Mouse (Mus musculus) heart, postnatal 0 days (tissue): Measurements from ENCODE around the gene 4833439L19Rik. TPM values are rescaled to one million over a fixed set of nuclear protein-coding genes. Genes with fewer than 3 reads are reported as not detected.

Experiments
- ATAC-seq: fragments of 200-750 bp; cut with Nextera tagmentation; 2 replicates; pipeline ENCODE4 v1.8.0; 2017; ENCODE audit warnings: low read depth, moderate number of reproducible peaks, moderate library complexity; ENCODE audit not compliant: insufficient read depth
- DNase-seq: peaks from one replicate; pipeline ENCODE4 v3.0.0-alpha.2; 2016; ENCODE audit warnings: low spot score
- H3K27ac ChIP-seq: fragments of 300-500 bp; sonication (generic); 2 replicates; pipeline ENCODE4 v1.5.1; 2014; ENCODE audit warnings: low read depth, mild to moderate bottlenecking
- H3K27me3 ChIP-seq: fragments of 300-500 bp; sonication (generic); 2 replicates; pipeline ENCODE4 v1.6.1; 2014; ENCODE audit warnings: low read length, mixed read lengths; ENCODE audit not compliant: control insufficient read depth, insufficient read depth
- H3K36me3 ChIP-seq: fragments of 300-500 bp; sonication (generic); replicated peaks from 2 replicates; pipeline ENCODE4 v1.6.1; 2014; ENCODE audit warnings: low read length, mixed read lengths; ENCODE audit not compliant: control insufficient read depth, insufficient read depth
- H3K4me1 ChIP-seq: fragments of 300-500 bp; sonication (generic); 2 replicates; pipeline ENCODE4 v1.6.1; 2014; ENCODE audit warnings: antibody characterized with exemption; ENCODE audit not compliant: control insufficient read depth, insufficient read depth
- H3K4me2 ChIP-seq: fragments of 300-500 bp; sonication (generic); 2 replicates; pipeline ENCODE4 v1.6.1; 2014; ENCODE audit warnings: low read depth, mild to moderate bottlenecking, low read length, moderate library complexity
- H3K4me3 ChIP-seq: fragments of 300-500 bp; sonication (generic); 2 replicates; pipeline ENCODE4 v1.5.1; 2014; ENCODE audit warnings: low read depth, low read length
- H3K9ac ChIP-seq: fragments of 300-500 bp; sonication (generic); replicated peaks from 2 replicates; pipeline ENCODE4 v1.6.1; 2014; ENCODE audit warnings: low read depth, low read length, mixed read lengths
- H3K9me3 ChIP-seq: fragments of 300-500 bp; sonication (generic); replicated peaks from 2 replicates; pipeline ENCODE4 v1.6.1; 2016; ENCODE audit warnings: low read length; ENCODE audit not compliant: control insufficient read depth
- CTCF ChIP-seq: IDR thresholded peaks from 2 replicates; pipeline ENCODE4 v1.5.1; 2016; ENCODE audit warnings: antibody characterized with exemption, control low read depth, low read depth
- EP300 ChIP-seq: IDR thresholded peaks from 2 replicates; pipeline ENCODE4 v1.6.1; 2016; ENCODE audit warnings: antibody characterized with exemption, low read depth
- WGBS: fragments of 180-500 bp; shearing (Covaris S2); extraction: QIAGEN DNeasy Blood & Tissue Kit; methylation state at CpG from one replicate; pipeline ENCODE4 v1.1.7; 2014; 5-methylcytosine and 5-hydroxymethylcytosine counted together
- polyA plus RNA-seq: library from polyadenylated mRNA; unstranded; fragments of >200 nt; fragmentation: Nextera tagmentation; extraction: Ambion mirVana; gene quantifications from 2 replicates; pipeline ENCODE4 v1.2.1, GENCODE M21; 2015
- total RNA-seq: library from RNA; depleted of rRNA; stranded (reverse); fragments of >200 nt; gene quantifications from 2 replicates; pipeline ENCODE4 v1.2.3, GENCODE M21; 2014; ENCODE audit warnings: low replicate concordance

Gene 4833439L19Rik
- total and polyA plus RNA-seq, 2 experiments from 2014 or later, result 106 to 110 TPM

GRCm38 (mm10) chr13:54557652-54558051 lies 7.6 kb downstream of the 4833439L19Rik start:
- H3K36me3 ChIP-seq, result peaks cover 87% of the 10 kb centered on the region
- no peak overlapping the region for H3K9ac ChIP-seq
- H3K4me1 ChIP-seq, result no peaks in the 10 kb centered on the region
- no peaks in the 10 kb centered on the region for H3K9me3 ChIP-seq
- no peaks in the 10 kb centered on the region for H3K27me3 ChIP-seq
- 95% methylated on average over 1 of the region's 1 CpGs for WGBS
- H3K27ac ChIP-seq, result no peak overlapping the region
- H3K4me3 ChIP-seq, result no peak overlapping the region
- ATAC-seq, result no peak
- DNase-seq, result no peak
- no peak overlapping the region for H3K4me2 ChIP-seq
- no peak for TF ChIP-seq CTCF

DNA sequence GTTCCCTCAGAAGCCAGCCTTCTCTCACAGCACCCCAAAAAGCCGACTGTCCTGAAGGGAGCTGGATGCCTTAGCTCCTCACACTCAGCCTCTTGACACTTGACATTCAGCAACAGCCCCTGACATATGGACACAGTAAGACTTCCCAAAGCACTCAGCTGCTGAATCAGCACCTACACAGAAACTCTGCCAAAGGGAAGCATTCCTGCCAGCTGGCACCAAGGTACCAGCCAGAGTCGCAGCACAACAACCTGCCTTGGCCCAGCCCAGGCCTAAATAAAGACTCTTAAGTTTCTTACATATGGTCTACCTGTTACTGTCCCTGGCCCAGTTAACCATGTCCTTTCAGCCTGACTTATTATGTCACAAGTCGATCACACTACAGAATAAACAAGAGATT lies 8.4 kb downstream of the 4833439L19Rik start:
- H3K4me1 ChIP-seq, result no peaks in the 10 kb centered on the region
- H3K9me3 ChIP-seq, result no peaks in the 10 kb centered on the region
- H3K36me3 ChIP-seq, result peaks cover 95% of the 10 kb centered on the region
- no peak overlapping the region for H3K9ac ChIP-seq
- TF ChIP-seq EP300 (no peak), CTCF (no peak)
- no peak overlapping the region for H3K4me2 ChIP-seq
- 79% methylated on average over 3 of the region's 3 CpGs for WGBS
- no peak for ATAC-seq
- no peak overlapping the region for H3K27ac ChIP-seq
- DNase-seq, result no peak
- no peak overlapping the region for H3K4me3 ChIP-seq
- H3K27me3 ChIP-seq, result no peaks in the 10 kb centered on the region

DNA sequence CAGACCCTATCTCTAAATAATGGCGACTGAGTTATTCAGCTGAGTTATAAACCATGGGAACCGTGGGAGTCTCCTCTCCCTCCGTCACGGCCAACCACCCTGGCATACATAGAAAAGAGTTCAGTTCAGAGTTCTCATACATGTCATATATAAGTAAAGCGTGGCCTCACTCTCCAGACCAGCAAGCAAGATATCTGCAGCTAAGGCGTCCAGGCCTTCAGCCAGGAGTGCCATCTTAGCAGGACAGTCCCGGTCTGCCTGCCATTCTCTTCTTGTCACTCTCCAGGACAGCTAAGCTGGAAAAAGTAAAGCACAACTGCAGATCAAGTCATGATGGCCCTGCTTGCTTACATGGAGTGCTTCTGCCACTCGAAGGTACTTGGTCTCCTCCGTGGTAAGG lies 9.1 kb downstream of the 4833439L19Rik start:
- no peak for ATAC-seq
- Histone ChIP-seq H3K36me3 (peaks cover 94% of the 10 kb centered on the region), H3K4me3 (no peak overlapping the region)

GRCm38 (mm10) chr13:54548036-54548435 lies 17.2 kb downstream of the 4833439L19Rik start:
- no peaks in the 10 kb centered on the region for H3K4me1 ChIP-seq
- H3K27me3 ChIP-seq, result no peaks in the 10 kb centered on the region
- 79% methylated on average over 7 of the region's 7 CpGs for WGBS
- ATAC-seq, result no peak
- no peaks in the 10 kb centered on the region for H3K9me3 ChIP-seq
- no peak overlapping the region for H3K27ac ChIP-seq
- no peak overlapping the region for H3K4me3 ChIP-seq
- TF ChIP-seq EP300 (no peak), CTCF (no peak)
- H3K4me2 ChIP-seq, result no peak overlapping the region
- no peak for DNase-seq
- peaks cover 41% of the 10 kb centered on the region for H3K36me3 ChIP-seq
- no peak overlapping the region for H3K9ac ChIP-seq

More for the DNA sequence above, 9.1 kb downstream of the 4833439L19Rik start:
- WGBS, result 91% methylated on average over 9 of the region's 9 CpGs
- no peaks in the 10 kb centered on the region for H3K4me1 ChIP-seq
- TF ChIP-seq EP300, result no peak
- TF ChIP-seq CTCF, result no peak
- H3K27ac ChIP-seq, result no peak overlapping the region
- no peaks in the 10 kb centered on the region for H3K9me3 ChIP-seq
- H3K9ac ChIP-seq, result no peak overlapping the region
- no peak for DNase-seq
- no peak overlapping the region for H3K4me2 ChIP-seq
- no peaks in the 10 kb centered on the region for H3K27me3 ChIP-seq

GRCm38 (mm10) chr13:54532134-54532533 lies 33.1 kb downstream of the 4833439L19Rik start:
- TF ChIP-seq CTCF (no peak), EP300 (no peak)
- peaks cover 16% of the 10 kb centered on the region for H3K36me3 ChIP-seq

DNA sequence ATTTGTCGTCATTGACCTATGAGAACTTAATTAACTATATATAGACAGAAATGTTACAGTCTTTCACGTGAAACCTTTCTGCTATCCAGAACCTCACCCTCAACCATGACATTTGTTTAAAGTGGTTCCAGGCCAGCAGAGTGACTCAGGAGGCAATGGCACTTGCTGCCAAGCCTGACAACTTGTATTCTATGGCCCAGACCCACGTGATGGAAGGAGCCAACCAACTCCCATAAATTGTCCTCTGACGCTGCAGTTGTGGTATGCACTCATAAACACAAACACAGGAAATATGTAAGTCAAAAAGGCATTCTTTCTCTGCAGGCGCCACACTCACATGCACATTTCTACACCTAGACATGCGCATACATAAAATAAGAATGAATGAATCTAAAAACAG lies 38.1 kb downstream of the 4833439L19Rik start:
- no peaks in the 10 kb centered on the region for H3K27me3 ChIP-seq
- no peak for ATAC-seq
- H3K36me3 ChIP-seq, result peaks cover 27% of the 10 kb centered on the region
- H3K4me3 ChIP-seq, result no peak overlapping the region
- no peak overlapping the region for H3K9ac ChIP-seq
- no peak overlapping the region for H3K4me2 ChIP-seq
- H3K4me1 ChIP-seq, result no peaks in the 10 kb centered on the region
- 83% methylated on average over 6 of the region's 6 CpGs for WGBS
- no peak overlapping the region for H3K27ac ChIP-seq
- no peaks in the 10 kb centered on the region for H3K9me3 ChIP-seq
- DNase-seq, result no peak
- no peak for TF ChIP-seq EP300
- no peak for TF ChIP-seq CTCF

More at GRCm38 (mm10) chr13:54532134-54532533, 33.1 kb downstream of the 4833439L19Rik start:
- DNase-seq (no peak), ATAC-seq (no peak)
- H3K4me3 ChIP-seq, result no peak overlapping the region
- no peaks in the 10 kb centered on the region for H3K27me3 ChIP-seq
- no peaks in the 10 kb centered on the region for H3K4me1 ChIP-seq
- H3K9me3 ChIP-seq, result no peaks in the 10 kb centered on the region
- H3K4me2 ChIP-seq, result no peak overlapping the region
- H3K9ac ChIP-seq, result no peak overlapping the region
- no peak overlapping the region for H3K27ac ChIP-seq
